Mouse (Mus musculus) neural tube, embryonic 14.5 days (tissue): ENCODE data around the gene Gm20388. TPM values are rescaled to one million over a fixed set of nuclear protein-coding genes. Genes with fewer than 3 reads are reported as not detected.
A peak's percentile ranks its signal among the peaks of the same experiment; 100 is the strongest.

ENCODE experiments used
- ATAC-seq: fragments of 200-750 bp; cut with Nextera tagmentation; 2 replicates; pipeline ENCODE4 v1.8.0; 2017; ENCODE audit warnings: low read depth, mild to moderate bottlenecking, moderate TSS enrichment, moderate library complexity
- H3K27ac ChIP-seq: fragments of 300-500 bp; sonication (generic); 2 replicates; pipeline ENCODE4 v1.5.1; 2014; ENCODE audit warnings: low read depth, mild to moderate bottlenecking, control low read depth, low read length, moderate library complexity, mixed read lengths
- H3K27me3 ChIP-seq: fragments of 300-500 bp; sonication (generic); 2 replicates; pipeline ENCODE4 v1.6.1; 2014; ENCODE audit warnings: low read length; ENCODE audit not compliant: control insufficient read depth, insufficient read depth
- H3K36me3 ChIP-seq: fragments of 300-500 bp; sonication (generic); 2 replicates; pipeline ENCODE4 v1.6.1; 2014; ENCODE audit warnings: low read length, mixed read lengths; ENCODE audit not compliant: control insufficient read depth, insufficient read depth
- H3K4me1 ChIP-seq: fragments of 300-500 bp; sonication (generic); 2 replicates; pipeline ENCODE4 v1.6.1; 2014; ENCODE audit warnings: low read length; ENCODE audit not compliant: control insufficient read depth, insufficient read depth
- H3K4me2 ChIP-seq: fragments of 300-500 bp; sonication (generic); 2 replicates; pipeline ENCODE4 v1.6.1; 2014; ENCODE audit warnings: mild to moderate bottlenecking, low read depth, low read length, control low read depth
- H3K4me3 ChIP-seq: fragments of 300-500 bp; sonication (generic); 2 replicates; pipeline ENCODE4 v1.5.1; 2014; ENCODE audit warnings: low read depth, low read length, control low read depth, mixed read lengths
- H3K9ac ChIP-seq: fragments of 300-500 bp; sonication (generic); replicated peaks from 2 replicates; pipeline ENCODE4 v1.6.1; 2014; ENCODE audit warnings: low read depth, mild to moderate bottlenecking, control low read depth, low read length, mixed read lengths
- H3K9me3 ChIP-seq: fragments of 300-500 bp; sonication (generic); 2 replicates; pipeline ENCODE4 v1.6.1; 2016; ENCODE audit warnings: low read length; ENCODE audit not compliant: control insufficient read depth
- WGBS: fragments of 180-500 bp; shearing (Covaris S2); extraction: QIAGEN DNeasy Blood & Tissue Kit; methylation state at CpG from one replicate; pipeline ENCODE4 v1.1.7; 2014; 5-methylcytosine and 5-hydroxymethylcytosine counted together
- polyA plus RNA-seq: library from polyadenylated mRNA; unstranded; fragments of >200 nt; fragmentation: Nextera tagmentation; extraction: Ambion mirVana; gene quantifications from 2 replicates; pipeline ENCODE4 v1.2.1, GENCODE M21; 2014

The Gm20388 gene
- polyA plus RNA-seq, 1 experiment from 2014 or later = 10.3 TPM

DNA sequence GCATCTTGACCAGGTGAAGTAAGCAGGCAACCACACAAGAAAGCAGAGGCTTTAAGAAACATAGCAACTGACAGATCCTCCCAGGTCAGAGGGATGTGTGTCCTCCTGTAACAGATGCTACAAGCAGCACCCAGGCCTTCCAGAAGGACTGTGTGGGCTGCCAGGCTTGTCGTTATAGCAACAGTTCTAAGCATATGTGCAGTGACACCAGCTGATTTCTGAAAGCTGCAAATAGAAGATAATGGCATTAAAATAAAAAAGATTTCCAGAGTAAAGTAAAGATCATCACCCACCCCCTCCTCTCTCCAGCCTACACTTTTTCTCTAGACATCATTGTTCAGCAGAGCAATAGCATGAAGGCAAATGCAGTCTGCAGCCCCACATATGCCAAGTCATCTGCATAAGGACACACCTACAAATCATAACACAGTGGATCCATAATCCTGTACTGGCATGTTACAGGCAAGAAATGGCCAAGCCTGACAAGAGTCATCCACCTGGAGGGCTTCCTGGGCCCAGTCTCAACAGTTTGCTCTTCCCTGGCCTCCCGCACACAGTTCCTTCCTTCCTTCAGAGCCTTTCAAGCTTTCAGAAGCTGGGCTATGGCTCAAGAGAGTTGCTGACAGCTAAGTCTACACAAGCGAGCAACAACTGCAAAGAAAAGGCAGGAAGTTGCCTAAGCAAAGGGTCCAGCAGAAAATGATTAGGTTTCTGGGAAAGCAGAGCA is 3021.4 kb downstream of the Gm20388 start:
- no peak overlapping the region for H3K4me3 ChIP-seq
- no peaks in the 10 kb centered on the region for H3K9me3 ChIP-seq
- no peak overlapping the region for H3K27ac ChIP-seq
- no peaks in the 10 kb centered on the region for H3K36me3 ChIP-seq
- H3K9ac ChIP-seq = no peak overlapping the region
- ATAC-seq = no peak
- peaks cover 15% of the 10 kb centered on the region for H3K4me1 ChIP-seq
- 81% methylated on average over 3 of the region's 3 CpGs for WGBS
- H3K4me2 ChIP-seq = no peak overlapping the region
- H3K27me3 ChIP-seq = no peaks in the 10 kb centered on the region

DNA sequence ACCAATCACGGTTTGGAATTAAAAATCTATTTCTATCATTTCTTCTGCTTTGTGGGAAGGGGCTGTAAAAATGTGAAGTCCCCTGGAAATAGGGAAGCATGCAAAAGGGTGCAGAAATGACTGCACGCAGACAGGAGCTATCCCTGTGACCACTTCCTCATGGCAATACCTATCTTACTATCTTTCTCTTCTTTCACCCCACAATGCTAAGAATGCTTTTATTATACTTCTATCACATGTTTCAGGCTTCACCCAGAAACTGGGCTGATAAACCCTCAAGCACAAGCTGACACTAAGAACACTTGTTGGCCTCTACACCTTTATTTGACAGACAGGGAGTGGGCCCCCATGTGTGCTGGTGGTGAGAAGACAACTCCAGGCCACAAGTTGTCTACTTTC is 3021.9 kb downstream of the Gm20388 start:
- H3K4me2 ChIP-seq = no peak overlapping the region
- H3K27me3 ChIP-seq = no peaks in the 10 kb centered on the region
- H3K4me3 ChIP-seq = no peak overlapping the region
- H3K9me3 ChIP-seq = no peaks in the 10 kb centered on the region
- ATAC-seq = no peak
- H3K9ac ChIP-seq = no peak overlapping the region
- 92% methylated on average over 2 of the region's 2 CpGs for WGBS
- no peaks in the 10 kb centered on the region for H3K36me3 ChIP-seq
- H3K27ac ChIP-seq = no peak overlapping the region
- H3K4me1 ChIP-seq = peaks cover 15% of the 10 kb centered on the region

DNA sequence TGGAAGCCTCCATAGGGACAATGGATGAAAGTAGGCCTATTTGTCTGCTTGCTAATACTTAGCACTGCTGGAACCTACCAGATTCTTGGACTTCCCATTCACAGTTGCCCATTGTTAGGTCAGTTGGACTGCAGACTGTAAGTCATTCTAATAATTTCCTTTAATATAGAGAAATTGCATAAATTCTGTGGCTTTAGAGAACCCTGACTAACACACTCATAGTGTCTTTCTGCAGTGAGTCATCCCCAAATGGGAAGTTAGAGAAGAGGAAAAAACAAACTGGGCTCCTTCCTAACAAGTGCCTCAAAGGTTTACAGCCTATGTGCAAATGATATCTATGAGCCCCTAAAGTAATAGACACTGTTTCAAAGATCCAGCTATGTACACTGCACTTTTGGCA is 3023.3 kb downstream of the Gm20388 start:
- Histone ChIP-seq H3K36me3 (no peaks in the 10 kb centered on the region), H3K9ac (no peak overlapping the region), H3K4me2 (no peak overlapping the region), H3K4me3 (no peak overlapping the region), H3K27me3 (no peaks in the 10 kb centered on the region), H3K9me3 (no peaks in the 10 kb centered on the region), H3K4me1 (peaks cover 21% of the 10 kb centered on the region), H3K27ac (no peak overlapping the region)
- no peak for ATAC-seq

DNA sequence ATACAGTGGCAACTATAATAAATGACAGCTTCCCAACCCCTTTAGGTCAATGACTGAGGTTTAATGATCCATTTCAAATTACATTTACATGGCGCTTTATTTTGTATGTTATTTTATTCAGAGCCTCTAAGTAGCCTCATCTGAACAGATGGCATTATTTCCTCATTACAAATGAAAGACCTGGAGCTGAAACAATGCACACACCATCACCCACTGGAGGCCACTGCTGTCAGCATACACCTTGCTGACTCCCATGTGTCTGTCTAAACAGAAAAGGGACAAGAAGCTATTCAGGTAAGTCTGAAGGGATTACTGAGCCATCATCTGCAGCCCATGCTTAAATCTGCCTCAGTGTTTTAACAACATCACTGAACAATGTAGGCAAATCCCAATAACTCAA is 3024.5 kb downstream of the Gm20388 start:
- 30% methylated on average over 1 of the region's 1 CpGs for WGBS

DNA sequence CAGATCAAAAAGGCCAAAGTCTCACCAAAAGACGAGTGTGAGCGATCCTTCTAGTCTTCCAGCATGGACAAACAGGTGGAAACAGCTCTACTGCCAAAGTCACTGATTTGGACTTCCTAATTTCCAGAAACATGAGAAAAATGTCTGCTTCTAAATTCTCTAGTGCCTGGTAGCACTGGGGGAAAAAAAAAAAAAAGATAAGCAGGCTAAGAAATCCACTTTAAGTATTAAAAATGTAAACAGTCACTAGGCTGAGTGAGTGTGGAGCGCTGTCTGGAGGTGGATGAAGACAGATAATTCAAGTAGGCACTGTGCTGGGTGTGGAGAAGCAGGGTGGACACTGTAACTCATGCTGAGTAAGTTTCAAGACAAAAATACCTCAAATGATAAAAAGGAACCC is 3025.3 kb downstream of the Gm20388 start:
- H3K9me3 ChIP-seq = no peaks in the 10 kb centered on the region
- no peak overlapping the region for H3K4me2 ChIP-seq
- no peaks in the 10 kb centered on the region for H3K36me3 ChIP-seq
- 87% methylated on average over 3 of the region's 3 CpGs for WGBS
- H3K9ac ChIP-seq = no peak overlapping the region
- peaks cover 21% of the 10 kb centered on the region for H3K4me1 ChIP-seq
- H3K27ac ChIP-seq = no peak overlapping the region
- H3K27me3 ChIP-seq = no peaks in the 10 kb centered on the region
- H3K4me3 ChIP-seq = no peak overlapping the region
- ATAC-seq = no peak

More for the DNA sequence above, 3024.5 kb downstream of the Gm20388 start:
- Histone ChIP-seq H3K9me3 (no peaks in the 10 kb centered on the region), H3K36me3 (no peaks in the 10 kb centered on the region), H3K27me3 (no peaks in the 10 kb centered on the region), H3K4me3 (no peak overlapping the region), H3K4me1 (peaks cover 21% of the 10 kb centered on the region), H3K4me2 (no peak overlapping the region), H3K9ac (no peak overlapping the region), H3K27ac (peak overlapping the region; percentile 35; the same call in 1 of the 2 replicates)
- ATAC-seq = no peak

DNA sequence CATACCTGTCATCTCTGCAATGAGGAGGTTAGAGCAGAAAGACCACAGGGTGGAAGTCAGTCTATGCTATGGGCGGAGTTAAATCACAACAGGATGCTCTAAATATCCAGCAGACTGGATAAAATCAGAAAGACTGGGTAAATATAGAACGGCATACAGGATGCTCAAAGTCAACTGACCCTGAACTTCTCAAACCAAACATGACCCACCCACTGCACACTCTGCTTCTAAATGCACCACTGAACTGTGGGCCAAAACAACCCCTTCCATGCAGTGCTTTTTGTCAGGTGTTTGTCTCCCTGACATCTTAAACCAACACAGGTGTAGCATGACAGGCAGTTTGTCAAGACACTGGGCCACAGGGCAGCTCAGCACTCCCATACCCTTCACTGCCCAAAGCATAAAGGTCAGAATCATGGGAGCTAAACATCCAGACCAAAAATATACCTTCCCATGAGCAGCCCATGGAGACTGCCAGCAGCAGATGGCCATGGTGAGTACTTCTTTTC is 3027.0 kb downstream of the Gm20388 start:
- no peak overlapping the region for H3K9ac ChIP-seq
- H3K4me2 ChIP-seq = no peak overlapping the region
- 81% methylated on average over 2 of the region's 2 CpGs for WGBS
- no peaks in the 10 kb centered on the region for H3K36me3 ChIP-seq
- no peaks in the 10 kb centered on the region for H3K27me3 ChIP-seq
- no peak for ATAC-seq
- no peaks in the 10 kb centered on the region for H3K9me3 ChIP-seq
- H3K27ac ChIP-seq = no peak overlapping the region
- peaks cover 21% of the 10 kb centered on the region for H3K4me1 ChIP-seq
- H3K4me3 ChIP-seq = no peak overlapping the region

DNA sequence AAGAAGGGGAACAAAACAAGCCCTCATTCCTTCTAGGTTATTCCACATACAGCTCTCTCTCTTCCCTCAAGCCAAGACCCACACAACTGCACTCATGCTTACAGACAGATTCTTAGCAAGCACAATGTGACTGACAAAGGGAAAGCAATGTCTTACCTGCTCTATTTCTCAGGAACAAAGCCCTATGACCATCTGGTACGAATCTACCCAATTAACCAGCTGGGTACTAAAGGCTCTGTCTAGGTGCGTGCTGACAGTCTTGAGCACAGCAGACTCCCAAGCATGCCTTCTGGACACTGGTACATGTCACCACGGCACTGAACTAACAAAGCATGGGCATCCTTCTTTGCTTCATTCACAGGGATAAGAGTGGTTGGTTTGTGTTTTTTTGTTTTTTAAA is 3027.5 kb downstream of the Gm20388 start:
- Histone ChIP-seq H3K4me2 (no peak overlapping the region), H3K9me3 (no peaks in the 10 kb centered on the region), H3K36me3 (no peaks in the 10 kb centered on the region), H3K4me1 (peaks cover 21% of the 10 kb centered on the region), H3K27me3 (no peaks in the 10 kb centered on the region), H3K9ac (no peak overlapping the region), H3K27ac (no peak overlapping the region; the same call in 1 of the 2 replicates), H3K4me3 (no peak overlapping the region)
- ATAC-seq = no peak
- 61% methylated on average over 3 of the region's 3 CpGs for WGBS

DNA sequence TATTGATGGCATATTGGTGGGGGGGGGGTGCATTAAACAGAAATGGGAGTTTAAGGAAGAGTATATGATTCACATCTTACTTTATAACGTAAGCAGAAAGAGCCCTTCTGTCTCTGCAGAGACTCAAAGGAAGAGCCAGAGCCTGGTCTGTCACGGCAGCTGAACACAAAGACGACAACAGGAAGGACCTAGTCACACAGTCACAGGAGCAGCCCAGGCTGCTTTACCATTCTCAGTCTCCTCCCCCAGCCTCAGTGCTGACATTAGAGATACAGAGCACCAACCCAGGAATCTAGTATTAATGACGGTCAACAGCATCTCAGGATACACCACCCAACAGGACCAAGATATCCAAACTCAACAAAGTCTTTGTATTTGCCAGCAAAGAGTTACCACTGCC is 3027.9 kb downstream of the Gm20388 start:
- Histone ChIP-seq H3K4me1 (peaks cover 21% of the 10 kb centered on the region), H3K4me3 (no peak overlapping the region), H3K27ac (0 out of 2 replicates have a peak overlapping the region, but pooled peaks have one; percentile 10), H3K27me3 (no peaks in the 10 kb centered on the region), H3K4me2 (no peak overlapping the region), H3K9ac (no peak overlapping the region), H3K36me3 (no peaks in the 10 kb centered on the region), H3K9me3 (no peaks in the 10 kb centered on the region)
- ATAC-seq = no peak
- 51% methylated on average over 4 of the region's 4 CpGs for WGBS

DNA sequence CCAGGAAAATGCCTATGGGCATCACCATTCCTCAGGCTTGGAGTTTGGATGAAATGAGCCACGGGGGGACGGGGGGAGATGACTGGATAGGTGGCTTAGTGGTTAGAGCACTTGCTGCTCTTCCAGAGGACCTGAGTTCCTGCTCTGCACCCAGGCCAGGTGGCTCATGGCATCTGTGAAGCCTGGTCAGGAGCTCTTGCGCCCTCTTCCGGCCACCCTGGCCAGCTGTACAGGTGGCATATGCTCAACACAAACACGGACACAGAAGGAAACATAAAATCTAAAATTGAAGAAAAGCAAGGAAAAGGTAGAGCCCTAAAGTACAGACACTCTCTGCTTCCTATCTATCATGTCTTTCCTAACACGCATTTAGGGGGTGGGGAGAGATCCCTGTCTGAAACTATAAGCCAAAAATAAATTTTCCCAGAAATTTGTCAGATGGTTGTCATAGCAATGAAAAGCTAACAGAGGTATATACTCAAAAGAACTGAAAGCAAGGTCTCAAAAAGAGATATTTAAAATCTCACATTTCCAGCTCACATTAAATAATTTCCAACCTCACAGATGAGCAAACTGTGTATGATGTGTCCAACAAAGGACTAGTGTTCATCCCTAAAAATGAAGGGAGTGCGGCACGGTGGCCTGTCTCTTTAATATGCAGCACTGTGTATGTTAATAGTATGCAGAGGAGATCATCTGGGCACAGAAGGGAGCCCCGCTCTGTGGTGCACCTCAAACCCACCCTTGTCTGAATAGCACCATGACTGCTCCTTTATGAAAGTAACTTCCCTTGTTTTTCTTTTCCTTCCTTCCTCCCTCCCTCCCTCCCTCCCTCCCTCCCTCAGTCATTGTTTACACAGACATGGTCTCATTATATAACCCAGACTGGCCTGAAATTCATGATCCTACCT is 3032.4 kb downstream of the Gm20388 start:
- no peak overlapping the region for H3K4me2 ChIP-seq
- ATAC-seq = no peak
- H3K4me1 ChIP-seq = peaks cover 9% of the 10 kb centered on the region; the same call in 1 of the 2 replicates
- no peak overlapping the region for H3K27ac ChIP-seq
- H3K9ac ChIP-seq = no peak overlapping the region
- no peaks in the 10 kb centered on the region for H3K36me3 ChIP-seq
- no peaks in the 10 kb centered on the region for H3K27me3 ChIP-seq
- H3K4me3 ChIP-seq = no peak overlapping the region
- 64% methylated on average over 9 of the region's 9 CpGs for whole genome bisulfite sequencing
- no peaks in the 10 kb centered on the region for H3K9me3 ChIP-seq
